Mouse (Mus musculus) gastrocnemius, adult 18-20 months (tissue): Measurements from ENCODE around the gene Gm9747. TPM values are rescaled to one million over a fixed set of nuclear protein-coding genes. Genes with fewer than 3 reads are reported as not detected.

Experiments used
- DNase-seq: peaks from one replicate; pipeline ENCODE4 v3.0.0; 2021; ENCODE audit warnings: low spot score
- total RNA-seq, 2 experiments: library from RNA; stranded (reverse); gene quantifications; 2 replicates each; pipeline ENCODE4 v1.2.3; 2021

Gene Gm9747
- total RNA-seq, 2 experiments from 2014 or later = not detected

DNA sequence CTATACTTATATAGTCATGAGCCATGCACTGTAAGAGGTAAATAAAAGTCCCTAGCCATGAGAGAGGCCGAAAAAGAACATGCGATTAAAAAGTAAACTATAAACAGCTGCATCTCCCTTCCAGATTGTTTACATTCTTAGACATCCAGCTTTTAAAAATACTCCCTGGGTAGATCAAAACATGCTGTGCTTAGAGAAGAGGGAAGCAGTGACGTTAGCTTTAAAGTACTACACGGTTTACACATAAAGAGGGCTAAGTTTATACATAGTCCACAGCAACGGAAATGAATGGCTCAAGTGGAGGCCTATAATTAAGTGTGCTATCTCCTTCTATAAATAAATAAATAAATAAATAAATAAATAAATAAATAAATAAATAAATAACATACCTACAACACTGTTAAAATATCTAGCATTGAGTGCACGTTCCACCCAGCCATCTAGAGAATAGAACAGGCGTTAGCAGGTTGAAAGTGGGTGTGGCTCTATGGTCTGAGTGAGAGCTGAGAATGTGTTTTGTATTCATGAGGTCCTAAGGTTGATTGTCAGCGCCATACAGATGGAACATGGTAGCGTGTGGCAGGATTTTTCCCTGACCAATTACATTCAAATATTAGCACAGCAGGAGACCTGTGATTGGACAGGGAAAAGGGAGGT is 21.0 kb downstream of the Gm9747 start:
- no peak for DNase-seq

GRCm38 (mm10) chr1:82257457-82257856 is 24.5 kb downstream of the Gm9747 start:
- DNase-seq = peak; percentile 51

DNA sequence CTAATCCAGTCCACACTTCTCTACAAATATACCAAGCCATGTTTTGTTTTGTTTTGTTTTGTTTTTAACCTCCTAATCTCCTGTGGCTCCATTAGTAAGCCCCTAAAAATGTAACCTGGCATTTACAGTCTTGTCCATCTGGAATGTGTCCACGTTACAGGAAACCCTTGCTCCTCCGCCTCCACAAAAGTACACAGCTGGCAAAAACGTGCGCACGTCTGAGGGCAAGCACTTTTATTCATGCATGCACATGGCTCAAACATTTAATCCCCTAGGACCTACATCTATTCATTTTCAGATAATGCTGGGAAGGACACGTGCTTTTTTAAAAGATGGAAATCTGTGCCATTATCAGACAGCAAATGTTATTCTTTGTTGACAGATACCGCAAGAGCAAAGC is 25.4 kb downstream of the Gm9747 start:
- DNase-seq = no peak

GRCm38 (mm10) chr1:82260055-82260454 is 27.1 kb downstream of the Gm9747 start:
- no peak for DNase-seq

- DNase-seq = no peak
These were observed 28.2 kb downstream of the Gm9747 start for GRCm38 (mm10) chr1:82261053-82261618.

GRCm38 (mm10) chr1:82261638-82262037 is 28.7 kb downstream of the Gm9747 start:
- no peak for DNase-seq

- DNase-seq = no peak
These were observed 29.4 kb downstream of the Gm9747 start for GRCm38 (mm10) chr1:82262331-82262730.

DNA sequence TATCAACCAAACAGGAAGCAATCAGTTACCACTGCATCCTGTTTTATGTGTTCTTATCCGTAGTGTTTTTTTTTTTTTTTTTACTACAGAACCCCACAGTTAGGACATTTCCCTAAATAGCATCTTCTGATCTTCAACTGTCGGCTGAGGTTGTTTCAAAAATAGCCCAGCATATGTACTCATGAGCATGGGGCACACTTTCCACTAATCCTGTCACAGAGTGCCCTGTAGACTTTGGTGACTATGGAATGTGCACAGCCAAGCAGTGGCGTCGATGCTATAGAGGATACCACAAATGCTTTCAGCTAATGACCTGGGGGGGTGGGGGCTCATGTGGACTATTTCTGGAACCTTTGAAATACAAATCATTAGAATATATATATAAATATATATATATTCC is 34.6 kb downstream of the Gm9747 start:
- DNase-seq = no peak

- no peak for DNase-seq
These were observed 39.3 kb downstream of the Gm9747 start for GRCm38 (mm10) chr1:82272231-82272630.

- no peak for DNase-seq
These were observed 40.6 kb downstream of the Gm9747 start for GRCm38 (mm10) chr1:82273529-82273928.

GRCm38 (mm10) chr1:82274361-82274760 is 41.4 kb downstream of the Gm9747 start:
- DNase-seq = no peak

GRCm38 (mm10) chr1:82279768-82280167 is 46.9 kb downstream of the Gm9747 start:
- DNase-seq = no peak

DNA sequence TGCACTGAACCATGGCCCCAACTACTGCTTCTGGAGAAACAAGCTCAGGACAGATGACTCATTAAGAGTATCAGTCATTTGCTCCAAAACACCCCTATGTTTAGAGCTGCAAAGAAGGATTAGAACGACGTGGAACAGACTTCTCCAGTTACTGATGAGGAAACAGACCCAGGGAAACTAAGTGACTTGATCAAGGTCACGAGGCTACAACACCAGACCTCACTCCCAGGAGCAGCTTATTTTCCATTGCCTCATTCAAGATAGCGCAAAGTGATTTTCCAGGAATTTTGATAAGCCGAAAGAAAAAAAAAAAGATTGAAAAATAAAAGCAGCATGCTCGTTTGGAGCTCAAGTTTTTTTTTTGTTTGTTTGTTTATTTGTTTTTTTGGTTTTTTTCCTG is 48.9 kb downstream of the Gm9747 start:
- peak; percentile 40 for DNase-seq

GRCm38 (mm10) chr1:82282992-82283611 is 50.2 kb downstream of the Gm9747 start:
- peak; percentile 88 for DNase-seq

GRCm38 (mm10) chr1:82283901-82284301 is 51.0 kb downstream of the Gm9747 start:
- no peak for DNase-seq

DNA sequence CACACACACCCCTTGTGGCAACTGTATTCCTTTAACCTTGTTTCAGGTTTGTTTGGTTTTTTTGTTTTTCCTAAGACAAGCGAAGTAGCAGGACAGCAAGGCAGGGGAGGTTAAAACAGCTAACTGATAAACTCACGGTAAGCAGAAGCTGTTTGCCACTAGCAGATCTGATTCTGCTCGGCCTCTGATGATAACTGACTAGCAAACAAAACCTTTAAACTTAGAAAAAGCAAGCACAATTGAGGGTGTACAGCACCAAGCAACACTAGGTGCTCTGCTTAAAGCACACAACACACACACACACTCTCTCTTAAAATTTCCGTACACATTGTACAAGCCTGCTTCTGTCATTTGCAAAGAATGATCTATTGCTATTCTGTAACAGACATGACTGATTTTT is 51.5 kb downstream of the Gm9747 start:
- no peak for DNase-seq

Other genes starting within 250 kb of the Gm9747 start
- gene Irs1, start 58.3 kb downstream of the Gm9747 start, total RNA-seq = 10 to 100 TPM; 38.6 to 43.9 TPM
- gene Rhbdd1, start 83.3 kb downstream of the Gm9747 start, total RNA-seq = 1 to 10 TPM; 7.4 to 8.4 TPM